Mouse (Mus musculus): Measurements from ENCODE around the gene Sspo.

- TF ChIP-seq CTCF (conservative IDR thresholded peaks at IDR 0.05; ENCODE audit: low read length), result no peak
- no peak for TF ChIP-seq NANOG (IDR thresholded peaks at IDR 0.05; ENCODE audit: borderline replicate concordance, low read length)
- TF ChIP-seq POU5F1 (IDR thresholded peaks at IDR 0.05; ENCODE audit: borderline replicate concordance, low read length), result no peak
Measured at GRCm38 (mm10) chr6:48478446-48478845, 30.4 kb downstream of the Sspo start.

Data from E14TG2a.4 (cell line).